Mouse (Mus musculus): Measurements from ENCODE around the gene Vti1b. TPM values are rescaled to one million over a fixed set of nuclear protein-coding genes. Genes with fewer than 3 reads are reported as not detected.

Vti1b gene
- polyA plus RNA-seq, 1 experiment = 138 TPM

DNA sequence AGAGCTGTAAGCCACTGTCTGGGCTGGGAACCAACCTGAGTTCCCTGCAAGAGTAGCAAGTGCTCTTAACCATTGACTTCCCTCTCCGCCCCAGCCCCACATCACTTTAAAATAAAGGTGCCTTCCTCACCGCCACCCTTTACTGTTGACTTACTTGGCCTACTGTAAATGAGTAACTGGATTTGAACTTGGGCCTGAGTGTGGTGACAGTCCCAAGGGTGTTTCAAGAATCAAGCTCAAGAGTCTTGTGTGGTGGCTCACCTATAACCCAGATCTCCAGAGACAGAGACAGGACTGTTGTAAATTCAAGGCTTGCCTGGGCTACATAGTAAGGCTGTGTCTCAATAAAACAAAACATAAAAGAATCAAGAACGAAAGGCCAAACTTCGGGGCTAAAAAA, 53.5 kb downstream of the Vti1b start:
- H3K4me1 ChIP-seq (ENCODE audit: control insufficient read depth, insufficient read depth, low read length) = no peaks in the 10 kb centered on the region
- no peak for TF ChIP-seq POLR2A (IDR thresholded peaks at IDR 0.05; ENCODE audit: low read depth, low read length)
- TF ChIP-seq CTCF (IDR thresholded peaks at IDR 0.05; ENCODE audit: borderline replicate concordance, insufficient read depth, low read length) = no peak

More for the DNA sequence above, 53.5 kb downstream of the Vti1b start:
- H3K4me3 ChIP-seq (ENCODE audit: insufficient read depth, low read length) = no peak overlapping the region
- H3K27ac ChIP-seq (ENCODE audit: insufficient read depth, low read length) = no peak overlapping the region

Other genes with a start within 250 kb of the Vti1b start
- 1.7 and 3.5 TPM in 2 replicates for gene Tmem229b, start 165.0 kb downstream of the Vti1b start, polyA plus RNA-seq (2011; ENCODE audit: insufficient read length, low read depth, missing spikeins)
- 0.47 and 0.53 TPM in 2 replicates for gene Plekhh1, start 143.5 kb downstream of the Vti1b start, polyA plus RNA-seq (2011; ENCODE audit: insufficient read length, low read depth, missing spikeins)
- gene Pigh, start 83.0 kb downstream of the Vti1b start, polyA plus RNA-seq (2011; ENCODE audit: insufficient read length, low read depth, missing spikeins) = 11.9 and 14.1 TPM in 2 replicates
- gene Arg2, start 41.9 kb downstream of the Vti1b start, polyA plus RNA-seq (2011; ENCODE audit: insufficient read length, low read depth, missing spikeins) = 0.35 TPM in 1 of 2 replicates, not detected in the other
- gene Rdh11, start 19.6 kb upstream of the Vti1b start, polyA plus RNA-seq (2011; ENCODE audit: insufficient read length, low read depth, missing spikeins) = 25.8 and 26.4 TPM in 2 replicates
- 1.6 and 1.8 TPM in 2 replicates for gene Rdh12, start 36.2 kb upstream of the Vti1b start, polyA plus RNA-seq (2011; ENCODE audit: insufficient read length, low read depth, missing spikeins)
- gene Zfyve26, start 123.6 kb upstream of the Vti1b start, polyA plus RNA-seq (2011; ENCODE audit: insufficient read length, low read depth, missing spikeins) = 14.6 and 15.6 TPM in 2 replicates
- 2.7 and 4.0 TPM in 2 replicates for gene Rad51b, start 124.6 kb upstream of the Vti1b start, polyA plus RNA-seq (2011; ENCODE audit: insufficient read length, low read depth, missing spikeins)